ENCODE assay signal across 18 mouse cellular contexts in the genomic region with DNA sequence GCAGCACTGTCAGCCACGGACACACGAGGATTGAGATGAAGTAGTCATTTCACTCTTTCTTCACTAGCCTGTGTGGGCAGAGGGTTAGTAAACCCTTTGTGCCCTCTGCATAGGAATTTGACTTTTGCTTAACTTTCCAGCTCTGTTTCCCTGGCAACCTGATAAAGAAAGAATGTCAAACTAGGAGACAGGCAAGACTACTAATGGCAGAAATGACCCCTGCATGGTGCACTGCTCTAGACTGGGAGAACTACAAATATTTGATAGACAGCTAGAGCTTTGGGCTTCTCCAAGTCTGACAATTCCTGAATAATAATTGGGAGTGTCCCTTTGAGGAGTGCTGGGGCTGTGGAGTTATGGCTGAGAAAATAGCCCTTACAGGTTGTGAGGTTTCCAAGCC. TPM values are rescaled to one million over a fixed set of nuclear protein-coding genes. Genes with fewer than 3 reads are reported as not detected.
DNase-seq lines count a peak whose midpoint lies in the region; ATAC-seq and TF ChIP-seq lines count a peak whose summit lies in the region.
"Had no signal": no experiment of that assay in that cellular context is flagged by ENCODE, and none has a peak within 500 bp of the region (broad histone marks: within the 10 kb centered on the region; RNA-seq: fewer than 3 reads in every experiment).

No protein-coding gene starts in this region.

- H3K4me3 ChIP-seq in heart, embryonic 13.5 days = no peak overlapping the region
- no peak overlapping the region for H3K4me3 ChIP-seq in lung, embryonic 14.5 days (ENCODE audit: low read depth, low read length)
- no peak overlapping the region for H3K4me3 ChIP-seq in lung, adult 2 months (replicated peaks; ENCODE audit: extremely low read depth, low read depth, low read length)
- H3K4me3 ChIP-seq in limb, embryonic 10.5 days = no peak overlapping the region
- no peak overlapping the region for H3K4me3 ChIP-seq in stomach, embryonic 14.5 days (ENCODE audit: low read depth, low read length)
- H3K4me3 ChIP-seq: hindbrain, embryonic 15.5 days; neural tube, embryonic 15.5 days had no signal

- no peak for ATAC-seq in heart, embryonic 13.5 days (ENCODE audit: extremely low read depth, insufficient number of reproducible peaks, low FRiP score, low TSS enrichment)
- ATAC-seq in lung, embryonic 14.5 days (ENCODE audit: insufficient read depth) = peak; percentile 71; the same call in 1 of the 2 replicates
- peak; percentile 56 for ATAC-seq in stomach, embryonic 14.5 days (ENCODE audit: insufficient number of reproducible peaks, insufficient read depth, low FRiP score, low read depth)
- ATAC-seq in CD4-positive, CD25-positive, alpha-beta regulatory T cell, adult 4 months = no peak

- peak overlapping the region; percentile 72 for H3K27ac ChIP-seq in heart, embryonic 13.5 days (replicated peaks)
- H3K27ac ChIP-seq in lung, embryonic 14.5 days (ENCODE audit: low read depth) = peak overlapping the region; percentile 67
- H3K27ac ChIP-seq in limb, embryonic 10.5 days = peak overlapping the region; percentile 21; the same call in 1 of the 2 replicates
- H3K27ac ChIP-seq in stomach, embryonic 14.5 days (ENCODE audit: low read length) = no peak overlapping the region
- H3K27ac ChIP-seq: hindbrain, embryonic 15.5 days; neural tube, embryonic 15.5 days had no signal

- H3K27me3 ChIP-seq in heart, embryonic 13.5 days (replicated peaks) = no peaks in the 10 kb centered on the region
- no peaks in the 10 kb centered on the region for H3K27me3 ChIP-seq in lung, embryonic 14.5 days (ENCODE audit: insufficient read depth, low read length)
- no peaks in the 10 kb centered on the region for H3K27me3 ChIP-seq in limb, embryonic 10.5 days (ENCODE audit: low read depth, poor library complexity, severe bottlenecking)
- H3K27me3 ChIP-seq in stomach, embryonic 14.5 days (ENCODE audit: control insufficient read depth, insufficient read depth, low read length) = no peaks in the 10 kb centered on the region
- H3K27me3 ChIP-seq: hindbrain, embryonic 15.5 days; neural tube, embryonic 15.5 days had no signal

- no peaks in the 10 kb centered on the region for H3K36me3 ChIP-seq in heart, embryonic 13.5 days
- H3K36me3 ChIP-seq in lung, embryonic 14.5 days (ENCODE audit: insufficient read depth) = no peaks in the 10 kb centered on the region
- no peaks in the 10 kb centered on the region for H3K36me3 ChIP-seq in limb, embryonic 10.5 days
- H3K36me3 ChIP-seq in stomach, embryonic 14.5 days (ENCODE audit: control insufficient read depth, insufficient read depth, low read length) = no peaks in the 10 kb centered on the region
- H3K36me3 ChIP-seq: hindbrain, embryonic 15.5 days; neural tube, embryonic 15.5 days had no signal

- no peak for TF ChIP-seq POLR2A in lung, adult 2 months (IDR thresholded peaks at IDR 0.05; ENCODE audit: borderline replicate concordance, extremely low read depth, low read depth, low read length)

- DNase-seq in heart, adult 11 months = no peak
- DNase-seq in lung, embryonic 14.5 days = peak; percentile 61
- DNase-seq in lung, adult 2 months = no peak
- no peak for DNase-seq in limb, embryonic 10.5 days (ENCODE audit: low spot score)
- no peak for DNase-seq in urinary bladder, adult 2 months (ENCODE audit: low spot score)
- DNase-seq: adrenal gland, postnatal 14 days; cerebellum, adult 8-10 months; gastrocnemius, postnatal 25 days; kidney, adult 11 months; kidney, postnatal 14 days; right cerebral cortex, postnatal 4 days had no signal

- H3K4me1 ChIP-seq in heart, embryonic 13.5 days = peaks cover 26% of the 10 kb centered on the region
- H3K4me1 ChIP-seq in lung, embryonic 14.5 days (ENCODE audit: insufficient read depth) = peaks cover 8% of the 10 kb centered on the region
- no peaks in the 10 kb centered on the region for H3K4me1 ChIP-seq in lung, adult 2 months (ENCODE audit: control insufficient read depth, insufficient read depth, low read length)
- H3K4me1 ChIP-seq in limb, embryonic 10.5 days = peaks cover 11% of the 10 kb centered on the region; the same call in 1 of the 2 replicates
- H3K4me1 ChIP-seq in stomach, embryonic 14.5 days (ENCODE audit: control insufficient read depth, insufficient read depth, low read length) = peaks cover 3% of the 10 kb centered on the region; the same call in 1 of the 2 replicates

- H3K9me3 ChIP-seq in heart, embryonic 13.5 days = no peaks in the 10 kb centered on the region
- no peaks in the 10 kb centered on the region for H3K9me3 ChIP-seq in lung, embryonic 14.5 days (ENCODE audit: low read depth, low read length)
- H3K9me3 ChIP-seq in limb, embryonic 10.5 days (replicated peaks) = no peaks in the 10 kb centered on the region
- no peaks in the 10 kb centered on the region for H3K9me3 ChIP-seq in stomach, embryonic 14.5 days (ENCODE audit: control insufficient read depth, low read depth, low read length)
- H3K9me3 ChIP-seq: G1E; hindbrain, embryonic 15.5 days; neural tube, embryonic 15.5 days had no signal

- WGBS in heart, embryonic 13.5 days = 22% methylated on average over 2 of the region's 2 CpGs
- 23% methylated on average over 2 of the region's 2 CpGs for WGBS in lung, embryonic 14.5 days
- WGBS in lung, adult 2 months = 55% methylated on average over 2 of the region's 2 CpGs
- 74% methylated on average over 2 of the region's 2 CpGs for WGBS in limb, embryonic 10.5 days
- 31% methylated on average over 2 of the region's 2 CpGs for WGBS in stomach, embryonic 14.5 days

- peak overlapping the region; percentile 24 for H3K4me2 ChIP-seq in heart, embryonic 13.5 days
- H3K4me2 ChIP-seq in lung, embryonic 14.5 days = no peak overlapping the region
- H3K4me2 ChIP-seq in stomach, embryonic 14.5 days (replicated peaks; ENCODE audit: low read depth, low read length) = no peak overlapping the region
- H3K4me2 ChIP-seq: hindbrain, embryonic 15.5 days; liver, embryonic 11.5 days; neural tube, embryonic 15.5 days had no signal

- peak overlapping the region; percentile 41; the same call in 1 of the 2 replicates for H3K9ac ChIP-seq in heart, embryonic 13.5 days
- no peak overlapping the region for H3K9ac ChIP-seq in lung, embryonic 14.5 days
- H3K9ac ChIP-seq in stomach, embryonic 14.5 days (replicated peaks; ENCODE audit: low read depth, low read length) = no peak overlapping the region
- H3K9ac ChIP-seq: hindbrain, embryonic 15.5 days; neural tube, embryonic 15.5 days had no signal

- TF ChIP-seq CTCF in lung, embryonic 14.5 days (IDR thresholded peaks at IDR 0.05; ENCODE audit: low read depth) = no peak
- TF ChIP-seq CTCF in lung, adult 2 months (IDR thresholded peaks at IDR 0.05; ENCODE audit: insufficient read depth, low read length) = no peak

RNA-seq across cellular contexts. Expression of a gene that starts 35.4 kb away (rescaled TPM):
- 79.7 and 88.1 TPM in 2 replicates for polyA plus RNA-seq in heart, embryonic 13.5 days (2015; fragmentation: Nextera tagmentation; extraction: Ambion mirVana)
- 90.2 and 93.2 TPM in 2 replicates for polyA plus RNA-seq in lung, embryonic 14.5 days (2014; fragmentation: Nextera tagmentation; extraction: Ambion mirVana)
- 32.3 and 37.9 TPM in 2 replicates for polyA plus RNA-seq in lung, adult 2 months (2012; rRNA removed)
- 40.7 and 91.2 TPM in 2 replicates for polyA plus RNA-seq in limb, embryonic 10.5 days (2016; fragmentation: Nextera tagmentation; extraction: Ambion mirVana)
- polyA plus RNA-seq in stomach, embryonic 14.5 days (2014; fragmentation: Nextera tagmentation; extraction: Ambion mirVana) = 51.2 and 52.0 TPM in 2 replicates
- 88.0 and 114 TPM in 2 replicates for polyA plus RNA-seq in urinary bladder, adult 2 months (2012; rRNA removed)
- polyA plus RNA-seq in CD4-positive, CD25-positive, alpha-beta regulatory T cell, adult 4 months (2017; shearing (Covaris generic)) = 1 to 10 TPM; 3.4 to 5.0 TPM

Comparison
In these comparisons a context has a peak if more than half of its experiments do, and no peak if none do; other contexts are left out.
1. ATAC-seq: peak in lung, embryonic 14.5 days (single experiment) and stomach, embryonic 14.5 days (single experiment); none in heart, embryonic 13.5 days (single experiment) and CD4-positive, CD25-positive, alpha-beta regulatory T cell, adult 4 months (single experiment).